Mouse (Mus musculus) effector memory CD4-positive, alpha-beta T cell, adult 7 months (primary cell): ENCODE measurements around the gene Dhx9. TPM values are rescaled to one million over a fixed set of nuclear protein-coding genes. Genes with fewer than 3 reads are reported as not detected.

Experiments
- polyA plus RNA-seq: library from polyadenylated mRNA; unstranded; fragments of 100-300 nt; shearing (Covaris generic); gene quantifications from one replicate; pipeline ENCODE4 v1.2.1, GENCODE M21; 2017

Gene Dhx9
- polyA plus RNA-seq = 48.7 TPM

GRCm38 (mm10) chr1:153487500-153487879 lies at the start of gene Dhx9:
Dhx9 (minus strand) TSS chr1:153487660.

GRCm38 (mm10) chr1:153424770-153425584 lies 62.5 kb downstream of the Dhx9 start, which contains the start of gene Shcbp1l:
Shcbp1l (plus strand) TSS chr1:153425162.

Other genes starting within 250 kb of the Dhx9 start
- 6.5 TPM for gene Lamc1, start 154.9 kb downstream of the Dhx9 start, polyA plus RNA-seq
- gene Shcbp1l, start 62.5 kb downstream of the Dhx9 start, polyA plus RNA-seq = not detected
- gene Npl, start 62.4 kb upstream of the Dhx9 start, polyA plus RNA-seq = 0.49 TPM
- 0.13 TPM for gene Rgs8, start 165.4 kb upstream of the Dhx9 start, polyA plus RNA-seq